Mouse (Mus musculus) liver, embryonic 15.5 days (tissue): Measurements from ENCODE around the gene Il1rl1. TPM values are rescaled to one million over a fixed set of nuclear protein-coding genes. Genes with fewer than 3 reads are reported as not detected.

Source experiments
- ATAC-seq: fragments of 200-750 bp; cut with Nextera tagmentation; 2 replicates; pipeline ENCODE4 v1.8.0; 2017; ENCODE audit warnings: moderate number of reproducible peaks, mild to moderate bottlenecking, moderate library complexity; ENCODE audit not compliant: insufficient read depth
- H3K27ac ChIP-seq: fragments of 300-500 bp; sonication (generic); replicated peaks from 2 replicates; pipeline ENCODE4 v1.5.1; 2015; ENCODE audit warnings: mild to moderate bottlenecking, inconsistent platforms
- H3K27me3 ChIP-seq: fragments of 300-500 bp; sonication (generic); 2 replicates; pipeline ENCODE4 v1.6.1; 2015; ENCODE audit warnings: mild to moderate bottlenecking, inconsistent platforms
- H3K36me3 ChIP-seq: fragments of 300-500 bp; sonication (generic); replicated peaks from 2 replicates; pipeline ENCODE4 v1.6.1; 2015; ENCODE audit warnings: moderate library complexity, mild to moderate bottlenecking, inconsistent platforms
- H3K4me1 ChIP-seq: fragments of 300-500 bp; sonication (generic); replicated peaks from 2 replicates; pipeline ENCODE4 v1.6.1; 2015; ENCODE audit warnings: inconsistent platforms
- H3K4me2 ChIP-seq: fragments of 300-500 bp; sonication (generic); 2 replicates; pipeline ENCODE4 v1.6.1; 2015; ENCODE audit warnings: moderate library complexity, mild to moderate bottlenecking, inconsistent platforms
- H3K4me3 ChIP-seq: fragments of 300-500 bp; sonication (generic); replicated peaks from 2 replicates; pipeline ENCODE4 v1.5.1; 2015; ENCODE audit warnings: mild to moderate bottlenecking, inconsistent platforms
- H3K9ac ChIP-seq: fragments of 300-500 bp; sonication (generic); 2 replicates; pipeline ENCODE4 v1.6.1; 2015; ENCODE audit warnings: moderate library complexity, mild to moderate bottlenecking, inconsistent platforms
- H3K9me3 ChIP-seq: fragments of 300-500 bp; sonication (generic); replicated peaks from 2 replicates; pipeline ENCODE4 v1.6.1; 2016; ENCODE audit warnings: inconsistent platforms
- WGBS: fragments of 180-500 bp; shearing (Covaris S2); methylation state at CpG from one replicate; pipeline ENCODE4 v1.1.7; 2015; ENCODE audit warnings: mixed read lengths; ENCODE audit not compliant: insufficient replicate concordance; 5-methylcytosine and 5-hydroxymethylcytosine counted together
- polyA plus RNA-seq: library from polyadenylated mRNA; unstranded; fragments of >200 nt; fragmentation: Nextera tagmentation; extraction: Ambion mirVana; gene quantifications from 2 replicates; pipeline ENCODE4 v1.2.1, GENCODE M21; 2015

The Il1rl1 gene
- 4.6 and 4.7 TPM in 2 replicates for polyA plus RNA-seq

DNA sequence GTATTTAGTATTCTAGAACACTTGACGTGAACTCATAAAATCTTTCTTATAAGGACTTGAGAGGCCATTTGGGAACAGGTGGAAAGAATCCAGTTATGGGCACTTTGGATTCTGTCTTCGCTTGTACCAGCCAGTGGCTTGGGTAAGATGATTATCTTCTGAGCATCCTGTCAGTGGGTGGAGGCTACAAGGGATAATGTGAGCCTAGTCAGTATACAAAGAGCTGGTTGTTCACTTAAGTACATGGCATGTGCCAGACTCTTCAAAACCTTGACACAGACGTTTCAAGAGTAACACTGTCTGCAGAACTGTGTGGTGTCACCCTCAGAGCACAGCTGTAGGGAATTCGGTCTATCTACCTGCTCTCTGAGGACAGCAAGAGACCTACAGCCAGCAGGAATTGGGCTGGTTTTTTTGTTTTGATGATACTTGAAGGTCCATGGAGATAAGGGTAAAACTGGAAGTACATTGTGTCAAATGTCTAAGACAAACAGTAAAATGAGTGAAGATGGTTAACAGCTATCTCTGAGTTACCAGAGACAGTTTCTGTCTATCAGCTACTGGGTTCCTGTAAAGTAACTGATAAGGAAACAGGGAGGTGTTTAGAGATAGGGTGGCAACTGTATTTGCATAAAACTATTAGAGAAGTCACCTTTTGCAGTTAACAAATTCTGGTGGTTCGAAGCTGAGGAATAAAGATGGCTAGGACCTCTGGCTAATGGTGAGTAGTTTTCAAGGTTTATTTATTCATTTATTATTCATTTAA, at the start of gene Il1rl1:
TSS of gene Il1rl1 (plus strand) at position 661 of the 766 bp plus-strand sequence.
- Histone ChIP-seq H3K9me3 (no peaks in the 10 kb centered on the region), H3K27me3 (no peaks in the 10 kb centered on the region), H3K4me1 (peaks cover 46% of the 10 kb centered on the region), H3K4me3 (peak within 1 kb of the TSS; percentile 54), H3K9ac (peak within 1 kb of the TSS; percentile 28), H3K4me2 (peak within 1 kb of the TSS; percentile 66), H3K27ac (peak within 1 kb of the TSS; percentile 87), H3K36me3 (no peaks in the 10 kb centered on the region)
- ATAC-seq = peak; percentile 91
- 22% methylated on average over 5 of the region's 5 CpGs for WGBS

DNA sequence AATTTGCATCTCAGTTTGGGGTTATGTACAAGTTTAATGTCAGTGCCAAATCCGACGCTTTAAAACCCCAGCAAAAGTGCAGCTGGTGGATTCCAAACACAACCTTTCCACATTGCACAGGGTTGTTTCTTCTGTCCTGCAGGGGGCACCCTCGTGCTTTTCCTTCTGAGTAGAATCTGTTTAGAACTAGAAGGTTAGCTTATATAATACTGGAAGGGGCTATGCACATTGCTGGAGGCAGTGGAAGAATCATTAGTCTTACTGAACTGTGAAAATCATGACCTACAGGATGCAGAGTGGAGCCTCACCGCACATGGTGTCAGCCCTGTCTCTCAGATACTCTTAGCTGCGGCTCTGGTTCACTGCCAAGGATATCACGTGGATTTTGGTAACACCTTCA, 49.3 kb upstream of the Il1rl1 start:
- no peak for ATAC-seq
- Histone ChIP-seq H3K27ac (no peak overlapping the region), H3K9ac (no peak overlapping the region), H3K36me3 (no peaks in the 10 kb centered on the region), H3K9me3 (no peaks in the 10 kb centered on the region), H3K4me2 (no peak overlapping the region), H3K4me3 (no peak overlapping the region), H3K4me1 (no peaks in the 10 kb centered on the region), H3K27me3 (no peaks in the 10 kb centered on the region)
- 43% methylated on average over 6 of the region's 6 CpGs for WGBS

DNA sequence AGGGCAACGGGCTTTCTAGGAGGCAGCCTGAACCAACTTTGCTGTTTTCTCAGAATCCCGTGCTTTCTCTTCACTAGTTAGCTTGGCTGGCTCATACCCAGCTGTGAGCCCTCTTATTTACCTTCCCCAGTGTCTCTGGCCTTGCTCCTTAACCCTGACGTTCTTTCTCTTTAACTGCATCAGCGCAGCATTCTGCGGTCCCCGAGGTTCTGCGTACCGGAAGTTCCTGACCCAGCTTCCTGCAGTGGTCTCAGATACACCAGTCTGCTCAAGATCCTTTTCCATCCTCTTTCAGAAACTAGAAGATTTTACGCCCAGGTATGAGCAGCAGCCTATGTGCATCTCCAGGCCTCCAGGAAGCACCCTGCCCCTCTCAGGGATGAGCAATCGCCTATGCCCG, 48.4 kb upstream of the Il1rl1 start:
- ATAC-seq = no peak
- Histone ChIP-seq H3K4me3 (no peak overlapping the region), H3K27ac (no peak overlapping the region), H3K4me2 (no peak overlapping the region), H3K9ac (no peak overlapping the region), H3K36me3 (no peaks in the 10 kb centered on the region), H3K4me1 (no peaks in the 10 kb centered on the region), H3K9me3 (no peaks in the 10 kb centered on the region), H3K27me3 (no peaks in the 10 kb centered on the region)
- WGBS = 58% methylated on average over 11 of the region's 11 CpGs

DNA sequence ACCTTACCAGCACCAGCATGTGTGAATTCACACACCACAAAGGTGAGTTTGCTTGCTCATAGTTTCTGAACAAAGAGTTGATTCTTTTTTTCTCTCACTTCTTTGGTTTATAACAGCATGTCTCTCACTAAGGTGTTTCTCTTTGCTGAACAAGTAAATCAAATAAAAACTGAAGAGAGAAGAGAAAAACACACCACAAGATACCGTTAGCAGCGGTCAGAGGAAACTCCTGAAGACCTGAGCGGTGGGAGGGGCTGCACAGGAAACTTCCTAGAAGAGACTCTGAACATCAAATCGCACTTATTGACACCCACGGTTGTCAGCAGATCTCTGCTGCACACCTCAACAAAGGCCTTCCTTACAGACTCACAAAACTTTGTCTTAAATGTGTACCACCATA, 46.5 kb upstream of the Il1rl1 start:
- no peaks in the 10 kb centered on the region for H3K36me3 ChIP-seq
- no peak overlapping the region for H3K9ac ChIP-seq
- H3K27me3 ChIP-seq = no peaks in the 10 kb centered on the region
- H3K4me1 ChIP-seq = no peaks in the 10 kb centered on the region
- no peak overlapping the region for H3K4me3 ChIP-seq
- no peak for ATAC-seq
- no peak overlapping the region for H3K4me2 ChIP-seq
- no peaks in the 10 kb centered on the region for H3K9me3 ChIP-seq
- H3K27ac ChIP-seq = no peak overlapping the region
- WGBS = 53% methylated on average over 5 of the region's 5 CpGs

DNA sequence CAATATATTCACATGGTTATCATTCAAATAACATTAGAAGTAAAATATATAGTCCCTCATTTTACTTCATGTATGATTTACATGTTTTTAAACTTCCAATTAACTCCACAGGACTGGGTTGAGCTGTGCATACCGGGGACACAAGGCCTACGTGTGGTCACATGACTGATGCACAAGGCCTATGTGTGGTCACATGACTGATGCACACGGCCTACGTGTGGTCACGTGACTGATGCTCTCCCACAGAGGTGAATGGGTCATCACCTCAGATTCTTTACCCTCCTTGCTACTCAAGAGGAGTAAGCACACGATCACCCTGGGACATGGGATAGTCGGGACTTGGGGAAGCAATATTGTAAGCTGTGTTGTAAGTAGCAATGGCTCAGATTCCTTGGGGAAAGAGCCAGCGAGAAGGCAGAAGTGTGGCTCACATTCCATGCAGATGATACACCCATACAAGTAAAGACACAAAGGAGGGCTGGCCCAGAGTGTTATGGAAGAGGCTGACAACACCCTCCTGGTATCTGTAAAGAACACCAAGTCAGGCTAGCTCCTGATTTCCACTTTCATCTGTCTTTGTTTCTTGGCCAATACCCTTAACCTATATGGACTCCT, 44.3 kb upstream of the Il1rl1 start:
- no peaks in the 10 kb centered on the region for H3K27me3 ChIP-seq
- no peaks in the 10 kb centered on the region for H3K4me1 ChIP-seq
- no peak overlapping the region for H3K27ac ChIP-seq
- no peak overlapping the region for H3K4me3 ChIP-seq
- H3K9ac ChIP-seq = no peak overlapping the region
- WGBS = 75% methylated on average over 8 of the region's 8 CpGs
- H3K9me3 ChIP-seq = no peaks in the 10 kb centered on the region
- no peaks in the 10 kb centered on the region for H3K36me3 ChIP-seq
- no peak overlapping the region for H3K4me2 ChIP-seq
- no peak for ATAC-seq

DNA sequence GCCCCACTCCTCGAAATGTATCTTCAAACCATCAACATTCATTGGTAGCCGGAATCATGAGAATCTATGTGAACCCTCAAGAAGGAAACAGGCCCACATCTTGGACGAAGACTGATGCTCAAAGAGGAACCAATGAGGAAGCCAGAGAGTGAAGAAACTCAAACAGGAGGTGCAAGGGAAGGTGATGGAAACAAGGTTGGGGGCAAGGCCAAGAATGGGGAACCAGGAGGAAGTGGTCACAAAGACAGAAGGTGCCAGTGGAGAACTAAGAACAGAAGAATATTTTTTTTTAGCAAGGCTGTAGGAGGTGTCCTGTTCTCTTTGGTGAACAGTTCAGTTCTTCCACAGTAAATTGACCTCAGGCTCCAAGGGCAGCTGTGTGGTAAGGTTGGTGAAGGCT, 38.0 kb upstream of the Il1rl1 start:
- no peak overlapping the region for H3K9ac ChIP-seq
- 52% methylated on average over 3 of the region's 3 CpGs for WGBS
- no peaks in the 10 kb centered on the region for H3K36me3 ChIP-seq
- no peak for ATAC-seq
- no peak overlapping the region for H3K4me2 ChIP-seq
- no peaks in the 10 kb centered on the region for H3K9me3 ChIP-seq
- no peak overlapping the region for H3K27ac ChIP-seq
- H3K4me3 ChIP-seq = no peak overlapping the region
- H3K4me1 ChIP-seq = no peaks in the 10 kb centered on the region
- H3K27me3 ChIP-seq = 0 out of 2 replicates have a peak, but pooled peaks cover 7% of the 10 kb centered on the region

DNA sequence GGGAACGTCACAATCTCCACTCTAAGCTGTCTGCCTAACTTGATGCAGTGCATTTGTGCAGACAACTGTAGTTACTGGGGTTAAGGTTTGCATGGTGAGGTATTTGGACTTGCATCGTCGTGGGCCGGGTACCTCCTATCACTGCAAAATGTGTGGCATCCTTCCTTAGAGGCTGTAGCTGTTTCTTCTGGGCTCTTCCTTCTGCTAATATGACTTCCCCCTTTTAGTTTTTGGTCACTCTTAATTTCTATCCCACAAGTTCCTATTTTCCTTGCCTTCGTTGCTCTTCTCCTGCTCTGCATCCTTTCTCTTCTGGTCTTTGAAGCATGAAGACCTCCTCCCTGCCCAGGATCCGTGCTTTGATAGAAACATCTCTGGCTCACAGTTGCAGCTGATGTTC, 36.8 kb upstream of the Il1rl1 start:
- WGBS = 29% methylated on average over 6 of the region's 6 CpGs
- Histone ChIP-seq H3K4me1 (no peaks in the 10 kb centered on the region), H3K4me3 (no peak overlapping the region), H3K4me2 (no peak overlapping the region), H3K27me3 (0 out of 2 replicates have a peak, but pooled peaks cover 7% of the 10 kb centered on the region), H3K9me3 (no peaks in the 10 kb centered on the region), H3K9ac (no peak overlapping the region), H3K36me3 (no peaks in the 10 kb centered on the region), H3K27ac (no peak overlapping the region)
- no peak for ATAC-seq

DNA sequence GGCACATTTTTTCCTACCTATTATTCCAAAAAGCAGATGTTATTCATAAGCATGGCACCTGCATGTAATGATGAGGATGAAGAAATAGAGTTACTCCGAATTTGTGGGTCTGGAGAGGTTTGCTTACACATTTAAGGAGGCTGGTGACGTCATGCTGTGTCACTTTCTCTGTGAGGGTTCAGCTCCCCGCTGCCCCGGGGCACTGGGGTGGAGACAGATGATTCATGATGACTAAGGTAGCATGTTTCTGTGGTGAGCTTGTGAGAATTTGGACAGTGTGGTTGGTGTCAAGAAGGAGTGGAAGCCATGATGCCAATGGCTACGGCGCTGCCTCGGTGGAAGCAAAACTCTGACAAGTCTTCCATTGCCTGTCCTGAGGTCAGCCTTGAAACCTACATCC, 36.2 kb upstream of the Il1rl1 start:
- no peak overlapping the region for H3K9ac ChIP-seq
- H3K4me2 ChIP-seq = no peak overlapping the region
- H3K4me1 ChIP-seq = no peaks in the 10 kb centered on the region
- H3K27me3 ChIP-seq = 0 out of 2 replicates have a peak, but pooled peaks cover 7% of the 10 kb centered on the region
- no peaks in the 10 kb centered on the region for H3K36me3 ChIP-seq
- no peaks in the 10 kb centered on the region for H3K9me3 ChIP-seq
- WGBS = 65% methylated on average over 7 of the region's 7 CpGs
- no peak overlapping the region for H3K4me3 ChIP-seq
- no peak for ATAC-seq
- no peak overlapping the region for H3K27ac ChIP-seq

DNA sequence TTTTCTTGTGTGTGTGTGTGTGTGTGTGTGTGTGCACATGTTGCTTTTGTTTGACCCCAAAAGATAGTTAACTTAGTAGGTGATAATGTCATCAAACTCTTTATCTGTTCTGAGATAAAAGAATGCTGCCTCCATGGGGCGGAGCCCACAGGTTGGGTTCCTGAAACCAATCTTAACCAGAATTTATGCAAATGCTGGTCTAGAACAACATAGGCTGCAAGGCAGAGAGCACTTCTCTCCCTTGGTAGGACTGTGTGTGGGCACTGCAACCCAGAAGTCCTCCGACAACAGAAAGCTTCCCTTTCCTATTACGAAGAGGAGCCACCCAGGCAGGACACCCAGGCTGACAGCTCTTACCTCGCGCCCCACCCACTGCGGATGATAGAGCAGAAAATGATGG, 29.7 kb upstream of the Il1rl1 start:
- Histone ChIP-seq H3K9me3 (no peaks in the 10 kb centered on the region), H3K27ac (no peak overlapping the region), H3K4me2 (no peak overlapping the region), H3K4me1 (no peaks in the 10 kb centered on the region), H3K27me3 (no peaks in the 10 kb centered on the region), H3K36me3 (no peaks in the 10 kb centered on the region), H3K4me3 (no peak overlapping the region), H3K9ac (no peak overlapping the region)
- no peak for ATAC-seq
- WGBS = 64% methylated on average over 6 of the region's 6 CpGs

DNA sequence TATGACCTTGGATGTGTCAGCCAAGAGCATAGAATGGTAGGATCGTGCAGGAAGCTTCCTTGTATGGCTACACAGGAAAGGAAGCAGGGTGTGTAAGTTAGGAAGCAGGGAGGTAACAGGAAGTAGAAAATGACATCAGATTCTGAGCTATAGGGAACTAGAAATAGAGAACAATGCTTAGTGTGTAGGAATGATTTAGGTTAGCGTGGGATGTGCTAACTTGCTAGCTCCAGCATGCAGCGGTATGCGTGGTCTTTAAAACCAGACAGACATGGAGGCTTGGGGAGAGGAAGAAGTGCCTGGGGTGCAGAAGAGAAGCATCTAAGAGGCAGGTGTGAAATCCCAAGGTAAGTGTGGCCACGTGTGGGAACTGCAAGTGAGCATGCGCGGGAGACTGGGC, 24.7 kb upstream of the Il1rl1 start:
- no peak overlapping the region for H3K9ac ChIP-seq
- no peaks in the 10 kb centered on the region for H3K9me3 ChIP-seq
- no peaks in the 10 kb centered on the region for H3K4me1 ChIP-seq
- H3K4me3 ChIP-seq = no peak overlapping the region
- no peaks in the 10 kb centered on the region for H3K27me3 ChIP-seq
- H3K27ac ChIP-seq = no peak overlapping the region
- 48% methylated on average over 7 of the region's 7 CpGs for WGBS
- H3K36me3 ChIP-seq = no peaks in the 10 kb centered on the region
- no peak overlapping the region for H3K4me2 ChIP-seq
- no peak for ATAC-seq

DNA sequence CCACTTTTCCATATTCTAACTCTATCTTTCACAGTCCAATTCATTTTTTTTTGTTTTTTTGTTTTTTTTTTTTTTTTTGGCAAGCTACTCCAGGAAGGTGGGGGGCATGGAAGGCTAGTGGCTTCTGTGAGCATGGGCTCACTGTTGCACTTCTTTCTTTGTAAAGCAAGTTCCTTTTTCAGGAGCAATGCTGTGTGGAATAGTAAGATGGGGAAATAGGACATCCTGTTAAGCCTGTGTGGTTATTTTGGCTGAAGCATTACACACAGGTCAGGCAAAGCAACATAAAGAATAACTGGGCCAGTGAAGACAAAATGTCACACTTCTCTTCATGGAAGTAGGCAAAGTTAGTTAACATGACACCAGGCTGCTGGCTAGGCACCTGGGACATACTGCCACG, 19.5 kb upstream of the Il1rl1 start:
- Histone ChIP-seq H3K9ac (no peak overlapping the region), H3K36me3 (no peaks in the 10 kb centered on the region), H3K4me1 (peaks cover 3% of the 10 kb centered on the region), H3K4me2 (no peak overlapping the region), H3K9me3 (no peaks in the 10 kb centered on the region), H3K27me3 (no peaks in the 10 kb centered on the region), H3K4me3 (no peak overlapping the region), H3K27ac (no peak overlapping the region)
- 18% methylated on average over 1 of the region's 1 CpGs for WGBS
- ATAC-seq = no peak
